Mouse (Mus musculus): ENCODE measurements at regions not wholly inside any gene's neighbourhood (a gene's known extent, or its start where the extent isn't known, plus 50 kb on each side); places are given as distances from the start of the nearest gene placed in this dataset.
A peak's percentile ranks its signal among the peaks of the same experiment; 100 is the strongest.

- Histone ChIP-seq H3K36me3 (ENCODE audit: insufficient read depth) (no peaks in the 10 kb centered on the region), H3K4me3 (ENCODE audit: low read depth, low read length) (no peak overlapping the region), H3K27me3 (ENCODE audit: insufficient read depth, low read length) (no peaks in the 10 kb centered on the region), H3K4me2 (no peak overlapping the region), H3K27ac (ENCODE audit: low read depth) (no peak overlapping the region), H3K9ac (no peak overlapping the region), H3K9me3 (ENCODE audit: low read depth, low read length) (no peaks in the 10 kb centered on the region), H3K4me1 (ENCODE audit: insufficient read depth) (no peaks in the 10 kb centered on the region)
- DNase-seq (no peak), ATAC-seq (ENCODE audit: insufficient read depth) (no peak)
- WGBS, result 41% methylated on average over 3 of the region's 3 CpGs
- TF ChIP-seq CTCF (IDR thresholded peaks at IDR 0.05; ENCODE audit: low read depth), result no peak
Observed at GRCm38 (mm10) chr9:46738634-46739033, 259.9 kb upstream of the Gm4791 start.

GRCm38 (mm10) chr9:46738056-46738455, 260.5 kb upstream of the Gm4791 start:
- Histone ChIP-seq H3K27me3 (ENCODE audit: insufficient read depth, low read length) (no peaks in the 10 kb centered on the region), H3K9me3 (ENCODE audit: low read depth, low read length) (no peaks in the 10 kb centered on the region), H3K27ac (ENCODE audit: low read depth) (no peak overlapping the region), H3K36me3 (ENCODE audit: insufficient read depth) (no peaks in the 10 kb centered on the region), H3K4me1 (ENCODE audit: insufficient read depth) (no peaks in the 10 kb centered on the region), H3K4me3 (ENCODE audit: low read depth, low read length) (no peak overlapping the region), H3K9ac (no peak overlapping the region), H3K4me2 (no peak overlapping the region)
- DNase-seq (no peak), ATAC-seq (ENCODE audit: insufficient read depth) (no peak)
- no peak for TF ChIP-seq CTCF (IDR thresholded peaks at IDR 0.05; ENCODE audit: low read depth)
- 61% methylated on average over 4 of the region's 4 CpGs for WGBS

GRCm38 (mm10) chr9:46737446-46737845, 261.1 kb upstream of the Gm4791 start:
- WGBS, result 49% methylated on average over 3 of the region's 3 CpGs

GRCm38 (mm10) chr9:46736232-46736631, 262.3 kb upstream of the Gm4791 start:
- Histone ChIP-seq H3K36me3 (ENCODE audit: insufficient read depth) (no peaks in the 10 kb centered on the region), H3K27me3 (ENCODE audit: insufficient read depth, low read length) (no peaks in the 10 kb centered on the region), H3K4me2 (no peak overlapping the region), H3K4me3 (ENCODE audit: low read depth, low read length) (no peak overlapping the region), H3K27ac (ENCODE audit: low read depth) (no peak overlapping the region), H3K9me3 (ENCODE audit: low read depth, low read length) (no peaks in the 10 kb centered on the region), H3K4me1 (ENCODE audit: insufficient read depth) (no peaks in the 10 kb centered on the region), H3K9ac (no peak overlapping the region)
- ATAC-seq (ENCODE audit: insufficient read depth), result no peak; the same call in 1 of the 2 replicates
- no peak for TF ChIP-seq CTCF (IDR thresholded peaks at IDR 0.05; ENCODE audit: low read depth)
- DNase-seq, result no peak

More at GRCm38 (mm10) chr9:46737446-46737845, 261.1 kb upstream of the Gm4791 start:
- ATAC-seq (ENCODE audit: insufficient read depth) (no peak), DNase-seq (no peak)
- no peaks in the 10 kb centered on the region for H3K4me1 ChIP-seq (ENCODE audit: insufficient read depth)
- no peak for TF ChIP-seq CTCF (IDR thresholded peaks at IDR 0.05; ENCODE audit: low read depth)
- H3K4me3 ChIP-seq (ENCODE audit: low read depth, low read length), result no peak overlapping the region
- no peak overlapping the region for H3K4me2 ChIP-seq
- H3K36me3 ChIP-seq (ENCODE audit: insufficient read depth), result no peaks in the 10 kb centered on the region
- no peak overlapping the region for H3K27ac ChIP-seq (ENCODE audit: low read depth)
- no peaks in the 10 kb centered on the region for H3K9me3 ChIP-seq (ENCODE audit: low read depth, low read length)
- H3K27me3 ChIP-seq (ENCODE audit: insufficient read depth, low read length), result no peaks in the 10 kb centered on the region
- no peak overlapping the region for H3K9ac ChIP-seq

- H3K4me3 ChIP-seq (ENCODE audit: low read depth, low read length), result no peak overlapping the region
- peak; percentile 93 for TF ChIP-seq CTCF (IDR thresholded peaks at IDR 0.05; ENCODE audit: low read depth)
- DNase-seq, result peak; percentile 91
- no peaks in the 10 kb centered on the region for H3K9me3 ChIP-seq (ENCODE audit: low read depth, low read length)
- no peaks in the 10 kb centered on the region for H3K36me3 ChIP-seq (ENCODE audit: insufficient read depth)
- no peak overlapping the region for H3K27ac ChIP-seq (ENCODE audit: low read depth)
- no peak overlapping the region for H3K4me2 ChIP-seq
- no peak overlapping the region for H3K9ac ChIP-seq
- H3K4me1 ChIP-seq (ENCODE audit: insufficient read depth), result no peaks in the 10 kb centered on the region
- 6% methylated on average over 4 of the region's 4 CpGs for WGBS
- no peaks in the 10 kb centered on the region for H3K27me3 ChIP-seq (ENCODE audit: insufficient read depth, low read length)
- ATAC-seq (ENCODE audit: insufficient read depth), result peak; percentile 47; the same call in 1 of the 2 replicates
Observed at GRCm38 (mm10) chr9:46735664-46736067, 262.9 kb upstream of the Gm4791 start.

- no peaks in the 10 kb centered on the region for H3K9me3 ChIP-seq (ENCODE audit: low read depth, low read length)
- no peaks in the 10 kb centered on the region for H3K36me3 ChIP-seq (ENCODE audit: insufficient read depth)
- 34% methylated on average over 5 of the region's 5 CpGs for WGBS
- H3K9ac ChIP-seq, result no peak overlapping the region
- no peak overlapping the region for H3K4me3 ChIP-seq (ENCODE audit: low read depth, low read length)
- H3K27me3 ChIP-seq (ENCODE audit: insufficient read depth, low read length), result no peaks in the 10 kb centered on the region
- H3K4me2 ChIP-seq, result no peak overlapping the region
- no peaks in the 10 kb centered on the region for H3K4me1 ChIP-seq (ENCODE audit: insufficient read depth)
- no peak for ATAC-seq (ENCODE audit: insufficient read depth)
- no peak overlapping the region for H3K27ac ChIP-seq (ENCODE audit: low read depth)
- DNase-seq, result no peak
- TF ChIP-seq CTCF (IDR thresholded peaks at IDR 0.05; ENCODE audit: low read depth), result no peak
Observed at GRCm38 (mm10) chr9:46728465-46728864, 270.1 kb upstream of the Gm4791 start.

GRCm38 (mm10) chr9:46724231-46724630, 274.3 kb upstream of the Gm4791 start:
- no peak overlapping the region for H3K4me2 ChIP-seq

GRCm38 (mm10) chr9:46713415-46713814, 285.1 kb upstream of the Gm4791 start:
- no peaks in the 10 kb centered on the region for H3K36me3 ChIP-seq (ENCODE audit: insufficient read depth)
- H3K27ac ChIP-seq (ENCODE audit: low read depth), result no peak overlapping the region
- no peak overlapping the region for H3K4me2 ChIP-seq
- WGBS, result 84% methylated on average over 10 of the region's 10 CpGs
- no peaks in the 10 kb centered on the region for H3K27me3 ChIP-seq (ENCODE audit: insufficient read depth, low read length)
- H3K9ac ChIP-seq, result no peak overlapping the region
- H3K4me1 ChIP-seq (ENCODE audit: insufficient read depth), result no peaks in the 10 kb centered on the region
- no peaks in the 10 kb centered on the region for H3K9me3 ChIP-seq (ENCODE audit: low read depth, low read length)
- TF ChIP-seq CTCF (IDR thresholded peaks at IDR 0.05; ENCODE audit: low read depth), result no peak
- no peak for ATAC-seq (ENCODE audit: insufficient read depth)
- no peak overlapping the region for H3K4me3 ChIP-seq (ENCODE audit: low read depth, low read length)
- no peak for DNase-seq

More at GRCm38 (mm10) chr9:46724231-46724630, 274.3 kb upstream of the Gm4791 start:
- ATAC-seq (ENCODE audit: insufficient read depth) (no peak), DNase-seq (no peak)
- Histone ChIP-seq H3K36me3 (ENCODE audit: insufficient read depth) (no peaks in the 10 kb centered on the region), H3K4me3 (ENCODE audit: low read depth, low read length) (no peak overlapping the region), H3K4me1 (ENCODE audit: insufficient read depth) (no peaks in the 10 kb centered on the region), H3K27me3 (ENCODE audit: insufficient read depth, low read length) (no peaks in the 10 kb centered on the region), H3K9me3 (ENCODE audit: low read depth, low read length) (no peaks in the 10 kb centered on the region), H3K9ac (no peak overlapping the region), H3K27ac (ENCODE audit: low read depth) (no peak overlapping the region)
- 87% methylated on average over 5 of the region's 5 CpGs for WGBS
- no peak for TF ChIP-seq CTCF (IDR thresholded peaks at IDR 0.05; ENCODE audit: low read depth)

All from lung, embryonic 14.5 days (tissue).